Mouse (Mus musculus) kidney, adult 2 months (tissue): ENCODE measurements around the gene Fan1.

Experiments used
- CTCF ChIP-seq: fragments of 200-500 bp; conservative IDR thresholded peaks from 2 replicates; pipeline ENCODE4 v1.5.1; 2011; ENCODE audit warnings: low read depth, mild to moderate bottlenecking, control low read depth, low read length, moderate library complexity, mixed read lengths; ENCODE audit not compliant: insufficient read depth, insufficient read length
- POLR2A ChIP-seq: fragments of 200-500 bp; IDR thresholded peaks from one replicate; pipeline ENCODE4 v1.6.1; 2011; ENCODE audit warnings: low read depth, low read length, control low read depth

DNA sequence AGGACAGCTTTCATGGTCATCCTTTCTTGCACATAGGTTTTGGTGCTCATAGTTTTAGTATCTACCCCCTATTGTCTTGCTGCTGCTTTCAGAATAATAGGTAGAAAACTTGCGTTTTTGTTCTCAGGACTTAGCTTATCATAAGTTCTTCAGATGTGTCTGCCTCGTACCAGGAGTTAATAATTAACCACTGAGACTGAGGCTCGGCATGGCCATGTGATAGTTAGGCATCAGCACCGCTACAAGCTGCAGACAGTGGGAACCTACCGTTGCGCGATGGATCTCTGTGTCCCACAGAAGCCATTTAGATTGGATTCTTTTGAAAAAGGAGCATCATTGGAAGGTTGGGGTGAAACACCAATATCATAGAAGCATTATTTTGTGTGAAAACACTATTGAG, 61.1 kb downstream of the Fan1 start:
- TF ChIP-seq CTCF, result no peak
- TF ChIP-seq POLR2A, result no peak
